Mouse (Mus musculus) embryonic fibroblast, embryonic 13.5 days (primary cell): Measurements from ENCODE around the gene Tmem179. TPM values are rescaled to one million over a fixed set of nuclear protein-coding genes. Genes with fewer than 3 reads are reported as not detected.

Source experiments
- H3K27ac ChIP-seq: 2 replicates; pipeline ENCODE4 v1.5.1; 2012; ENCODE audit warnings: low read length, control low read depth, inconsistent platforms; ENCODE audit not compliant: insufficient read depth
- H3K4me1 ChIP-seq: 2 replicates; pipeline ENCODE4 v1.6.1; 2011; ENCODE audit warnings: low read length; ENCODE audit not compliant: control insufficient read depth, insufficient read depth
- H3K4me3 ChIP-seq: 2 replicates; pipeline ENCODE4 v1.5.1; 2011; ENCODE audit warnings: mild to moderate bottlenecking, control low read depth, low read length; ENCODE audit not compliant: insufficient read depth
- CTCF ChIP-seq: IDR thresholded peaks from 2 replicates; pipeline ENCODE4 v1.5.1; 2011; ENCODE audit warnings: mild to moderate bottlenecking, control low read depth, low read length, moderate library complexity, borderline replicate concordance; ENCODE audit not compliant: insufficient read depth
- POLR2A ChIP-seq: IDR thresholded peaks from 2 replicates; pipeline ENCODE4 v1.6.1; 2011; ENCODE audit warnings: low read depth, mild to moderate bottlenecking, control low read depth, low read length, moderate library complexity
- polyA plus RNA-seq: library from polyadenylated mRNA; stranded (reverse); fragments of >200 nt; gene quantifications from 2 replicates; pipeline ENCODE4 v1.2.4, GENCODE M21; 2011; ENCODE audit warnings: low read depth; ENCODE audit not compliant: missing spikeins, insufficient read length

Tmem179 gene
- polyA plus RNA-seq, 1 experiment: 0.77 TPM

DNA sequence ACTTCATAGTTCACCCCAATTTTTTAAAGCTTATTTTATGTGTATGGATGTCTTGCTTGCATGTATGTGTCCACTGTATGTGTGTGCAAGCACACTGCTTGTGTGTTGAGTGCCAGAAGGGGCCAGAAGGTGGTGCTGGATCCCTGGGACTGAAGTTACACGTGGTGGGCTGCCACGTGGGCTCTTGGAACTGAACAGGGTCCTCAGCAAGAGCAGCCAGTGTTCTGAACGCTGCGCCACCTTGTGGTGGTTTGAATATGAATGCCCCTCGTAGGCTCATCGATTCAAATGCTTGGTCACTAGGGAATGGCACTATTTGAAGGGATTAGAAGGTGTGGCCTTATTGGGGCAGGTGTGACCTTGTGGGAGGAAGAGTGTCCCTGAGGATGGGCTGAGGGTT, 65.7 kb downstream of the Tmem179 start:
- Histone ChIP-seq H3K4me1 (no peaks in the 10 kb centered on the region), H3K27ac (no peak overlapping the region), H3K4me3 (no peak overlapping the region)
- 0 out of 2 replicates have a peak, but pooled peaks have one; percentile 53 for TF ChIP-seq CTCF
- no peak for TF ChIP-seq POLR2A

Other genes starting within 250 kb of the Tmem179 start
- not detected in 2 replicates for gene A530016L24Rik, start 27.3 kb downstream of the Tmem179 start, polyA plus RNA-seq
- 67.6 and 103 TPM in 2 replicates for gene Inf2, start 72.0 kb upstream of the Tmem179 start, polyA plus RNA-seq
- gene Adssl1, start 103.3 kb upstream of the Tmem179 start, polyA plus RNA-seq: 2.2 and 4.8 TPM in 2 replicates
- gene Siva1, start 127.9 kb upstream of the Tmem179 start, polyA plus RNA-seq: 89.1 and 93.5 TPM in 2 replicates
- 227 and 248 TPM in 2 replicates for gene Akt1, start 158.1 kb upstream of the Tmem179 start, polyA plus RNA-seq
- 1.2 and 1.6 TPM in 2 replicates for gene Zbtb42, start 162.1 kb upstream of the Tmem179 start, polyA plus RNA-seq
- 55.0 and 66.1 TPM in 2 replicates for gene Cep170b, start 203.7 kb upstream of the Tmem179 start, polyA plus RNA-seq
- gene Pld4, start 243.9 kb upstream of the Tmem179 start, polyA plus RNA-seq: 0.30 and 4.2 TPM in 2 replicates